Mouse (Mus musculus) spleen, adult 18-20 months (tissue): Measurements from ENCODE around the gene A930004D18Rik.

Source experiments
- DNase-seq, 2 experiments: peaks; one replicate each; pipeline ENCODE4 v3.0.0; 2022; ENCODE audit warnings: mixed read lengths in 2 of 2

The A930004D18Rik gene

GRCm38 (mm10) chr2:18034371-18035250 is 2.9 kb downstream of the A930004D18Rik start:
- no peak for DNase-seq

- no peak for DNase-seq
These were observed 4.1 kb downstream of the A930004D18Rik start for GRCm38 (mm10) chr2:18033166-18034108.

GRCm38 (mm10) chr2:18032538-18032895 is 5.0 kb downstream of the A930004D18Rik start:
- DNase-seq, result no peak

- no peak for DNase-seq
These were observed 5.6 kb downstream of the A930004D18Rik start for GRCm38 (mm10) chr2:18031831-18032537.

GRCm38 (mm10) chr2:18031271-18031821 is 6.2 kb downstream of the A930004D18Rik start:
- no peak for DNase-seq

GRCm38 (mm10) chr2:18030581-18030980 is 7.0 kb downstream of the A930004D18Rik start:
- DNase-seq, result no peak

GRCm38 (mm10) chr2:18029656-18030055 is 7.9 kb downstream of the A930004D18Rik start:
- no peak for DNase-seq

- DNase-seq, result peak; percentile 53 to 61
These were observed 9.2 kb downstream of the A930004D18Rik start for GRCm38 (mm10) chr2:18028140-18029021.

- DNase-seq, result peak; percentile 80 to 92
These were observed 9.9 kb downstream of the A930004D18Rik start for GRCm38 (mm10) chr2:18027448-18028139.

- DNase-seq, result peak; percentile 22 to 35
These were observed 11.2 kb downstream of the A930004D18Rik start for GRCm38 (mm10) chr2:18026116-18026947.

- DNase-seq, result no peak
These were observed 11.8 kb downstream of the A930004D18Rik start for GRCm38 (mm10) chr2:18025781-18026115.

- no peak for DNase-seq
These were observed 12.4 kb downstream of the A930004D18Rik start for GRCm38 (mm10) chr2:18025116-18025515.

GRCm38 (mm10) chr2:18022886-18023285 is 14.7 kb downstream of the A930004D18Rik start:
- DNase-seq, result no peak

- DNase-seq, result no peak
These were observed 18.4 kb downstream of the A930004D18Rik start for GRCm38 (mm10) chr2:18019122-18019521.

GRCm38 (mm10) chr2:18017321-18017720 is 20.2 kb downstream of the A930004D18Rik start:
- DNase-seq, result no peak

- DNase-seq, result no peak
These were observed 20.9 kb downstream of the A930004D18Rik start for GRCm38 (mm10) chr2:18016639-18017038.

GRCm38 (mm10) chr2:18015581-18015980 is 22.0 kb downstream of the A930004D18Rik start:
- DNase-seq, result no peak

- DNase-seq, result no peak
These were observed 24.7 kb downstream of the A930004D18Rik start for GRCm38 (mm10) chr2:18012866-18013265.

GRCm38 (mm10) chr2:18011226-18011625 is 26.3 kb downstream of the A930004D18Rik start:
- DNase-seq, result no peak

GRCm38 (mm10) chr2:18005137-18005536 is 32.4 kb downstream of the A930004D18Rik start:
- DNase-seq, result no peak
